Comparison of ENCODE assay signal across 23 mouse cellular contexts in genomic region chr17:8299524-8299923, GRCm38 (mm10). TPM values are rescaled to one million over a fixed set of nuclear protein-coding genes. Genes with fewer than 3 reads are reported as not detected.
A peak's percentile ranks its signal among the peaks of the same experiment; 100 is the strongest.
DNase-seq lines count a peak whose midpoint lies in the region; ATAC-seq and TF ChIP-seq lines count a peak whose summit lies in the region.
"Had no signal": no experiment of that assay in that cellular context is flagged by ENCODE, and none has a peak within 500 bp of the region (broad histone marks: within the 10 kb centered on the region; RNA-seq: fewer than 3 reads in every experiment).

No protein-coding gene starts in this region.

- H3K27me3 ChIP-seq in lung, postnatal 0 days (replicated peaks; ENCODE audit: insufficient read depth, low read length) = no peaks in the 10 kb centered on the region
- H3K27me3 ChIP-seq: embryonic facial prominence, embryonic 12.5 days; hindbrain, embryonic 15.5 days; midbrain, embryonic 15.5 days; Patski had no signal

- peaks cover 6% of the 10 kb centered on the region; the same call in 1 of the 2 replicates for H3K36me3 ChIP-seq in lung, postnatal 0 days (ENCODE audit: insufficient read depth, low read length)
- H3K36me3 ChIP-seq: embryonic facial prominence, embryonic 12.5 days; limb, embryonic 10.5 days had no signal

- no peak for TF ChIP-seq CTCF in lung, postnatal 0 days (IDR thresholded peaks at IDR 0.05)

- H3K4me2 ChIP-seq in lung, postnatal 0 days (replicated peaks; ENCODE audit: low read depth, low read length) = no peak overlapping the region
- H3K4me2 ChIP-seq: embryonic facial prominence, embryonic 12.5 days; hindbrain, embryonic 15.5 days; midbrain, embryonic 15.5 days had no signal

- H3K4me3 ChIP-seq in lung, postnatal 0 days (ENCODE audit: low read depth, low read length) = no peak overlapping the region
- H3K4me3 ChIP-seq: embryonic facial prominence, embryonic 12.5 days; hindbrain, embryonic 15.5 days; limb, embryonic 10.5 days; midbrain, embryonic 15.5 days had no signal

- no peak overlapping the region for H3K9ac ChIP-seq in lung, postnatal 0 days (replicated peaks; ENCODE audit: low read depth)
- H3K9ac ChIP-seq: embryonic facial prominence, embryonic 12.5 days; forebrain, postnatal 0 days; hindbrain, embryonic 15.5 days; liver, embryonic 14.5 days; midbrain, embryonic 15.5 days had no signal

- intact Hi-C loops in heart, postnatal 36 days (cut with DNase I) = no loop called here

- TF ChIP-seq EP300 in lung, postnatal 0 days (IDR thresholded peaks at IDR 0.05) = no peak

- peak; percentile 72 for DNase-seq in heart, adult 11 months
- DNase-seq in heart, postnatal 36 days = no peak
- DNase-seq in lung, adult 18-20 months = peak; percentile 32 to 36
- no peak for DNase-seq in lung, postnatal 0 days (ENCODE audit: low spot score)
- DNase-seq in thymus, postnatal 14 days = no peak
- DNase-seq in spleen, postnatal 14 days (ENCODE audit: low spot score in 2 of 2) = no peak
- DNase-seq: cerebellum, adult 2 months; forebrain, postnatal 0 days; right cerebral cortex, postnatal 4 days; thymus, postnatal 4 days had no signal

- ATAC-seq in lung, postnatal 0 days = no peak
- 0 out of 2 replicates have a peak, but pooled peaks have one; percentile 15 for ATAC-seq in common myeloid progenitor, adult 5-6 weeks (replicated peaks; ENCODE audit: low read depth, poor library complexity, severe bottlenecking)
- ATAC-seq: activated CD4-positive, CD25-positive, alpha-beta regulatory T cell, adult 4 months; forebrain, postnatal 0 days; intestine, embryonic 16.5 days; midbrain, embryonic 15.5 days; Patski had no signal

- H3K27ac ChIP-seq in lung, postnatal 0 days (ENCODE audit: low read length) = no peak overlapping the region
- H3K27ac ChIP-seq: embryonic facial prominence, embryonic 12.5 days; hindbrain, embryonic 15.5 days; kidney, postnatal 0 days; limb, embryonic 10.5 days; liver, embryonic 14.5 days; midbrain, embryonic 15.5 days had no signal

- no peaks in the 10 kb centered on the region for H3K4me1 ChIP-seq in lung, postnatal 0 days (ENCODE audit: insufficient read depth, low read depth, low read length)
- H3K4me1 ChIP-seq: embryonic facial prominence, embryonic 12.5 days; hindbrain, embryonic 15.5 days; limb, embryonic 10.5 days; midbrain, embryonic 15.5 days had no signal

- no peaks in the 10 kb centered on the region for H3K9me3 ChIP-seq in lung, postnatal 0 days (ENCODE audit: low read length)
- H3K9me3 ChIP-seq: embryonic facial prominence, embryonic 12.5 days; hindbrain, embryonic 15.5 days; limb, embryonic 10.5 days; midbrain, embryonic 15.5 days had no signal

RNA-seq across cellular contexts. Expression of gene Sft2d1, which starts 11.4 kb away (rescaled TPM):
- total RNA-seq in heart, postnatal 36 days (2021) = 10 to 100 TPM; 13.9 to 16.6 TPM
- 113 and 115 TPM in 2 replicates for polyA plus RNA-seq in lung, postnatal 0 days (2015; fragmentation: Nextera tagmentation; extraction: Ambion mirVana)
- 20.8 and 32.2 TPM in 2 replicates for total RNA-seq in common myeloid progenitor, adult 5-6 weeks (2017)

RNA-seq across cellular contexts. Expression of gene Mpc1, which starts 16.8 kb away (rescaled TPM):
- 100 to 1,000 TPM; 805 to 817 TPM for total RNA-seq in heart, postnatal 36 days (2021)
- 283 and 288 TPM in 2 replicates for polyA plus RNA-seq in lung, postnatal 0 days (2015; fragmentation: Nextera tagmentation; extraction: Ambion mirVana)
- 113 TPM in 2 replicates for total RNA-seq in common myeloid progenitor, adult 5-6 weeks (2017)

RNA-seq across cellular contexts. Expression of gene Prr18, which starts 37.7 kb away (rescaled TPM):
- total RNA-seq in heart, postnatal 36 days (2021) = under 1 TPM; 0.17 to 0.22 TPM
- 7.6 and 7.7 TPM in 2 replicates for polyA plus RNA-seq in lung, postnatal 0 days (2015; fragmentation: Nextera tagmentation; extraction: Ambion mirVana)
- 0.32 and 0.34 TPM in 2 replicates for total RNA-seq in common myeloid progenitor, adult 5-6 weeks (2017)
- polyA plus RNA-seq: heart, postnatal 0 days had no signal

RNA-seq across cellular contexts. Expression of gene T2, which starts 56.3 kb away (rescaled TPM):
- total RNA-seq in heart, postnatal 36 days (2021) = under 1 TPM; 0.30 to 0.75 TPM
- 0.93 and 1.3 TPM in 2 replicates for polyA plus RNA-seq in lung, postnatal 0 days (2015; fragmentation: Nextera tagmentation; extraction: Ambion mirVana)
- total RNA-seq in common myeloid progenitor, adult 5-6 weeks (2017) = not detected in 2 replicates
- total RNA-seq: gastrocnemius, adult 8-10 months; neutrophil, adult 5-6 weeks had no signal

Comparison
In these comparisons a context has a peak if more than half of its experiments do, and no peak if none do; other contexts are left out.
1. DNase-seq: peak in heart, adult 11 months (single experiment) and lung, adult 18-20 months (2 of 2); none in heart, postnatal 36 days (0 of 2), lung, postnatal 0 days (single experiment), thymus, postnatal 14 days (single experiment) and spleen, postnatal 14 days (0 of 2).